Mouse (Mus musculus) frontal cortex, postnatal 10 days (tissue): ENCODE measurements at regions not wholly inside any gene's neighbourhood (a gene's known extent, or its start where the extent isn't known, plus 50 kb on each side); places are given as distances from the start of the nearest gene placed in this dataset.

Experiments used
- DNase-seq, 2 experiments: peaks; one replicate each; pipeline ENCODE4 v3.0.0; 2022; ENCODE audit warnings: low spot score in 2 of 2, mixed read lengths in 1 of 2

DNA sequence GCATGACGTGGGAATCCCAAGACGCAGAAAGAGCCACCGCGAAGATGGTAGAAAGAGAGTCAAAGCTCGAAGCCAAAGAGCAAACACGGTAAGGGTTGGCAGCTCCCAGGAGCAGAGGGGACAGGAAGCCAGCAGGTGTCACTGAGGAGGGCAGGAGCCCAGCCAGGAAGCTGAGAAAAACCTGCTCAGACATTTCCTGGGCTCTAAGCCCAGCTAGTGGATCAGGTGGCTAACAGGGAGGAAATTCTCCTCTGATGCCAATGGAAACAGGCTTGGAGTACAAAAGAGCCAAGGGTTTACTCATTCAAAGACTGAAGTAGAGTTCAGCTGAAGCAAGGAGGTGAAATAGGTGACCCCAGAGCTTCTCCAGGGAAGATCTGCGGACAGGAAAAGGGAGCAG lies 368.9 kb downstream of the Nkx6-1 start:
- no peak for DNase-seq

- no peak for DNase-seq
These were observed 370.8 kb downstream of the Nkx6-1 start for GRCm38 (mm10) chr5:101294031-101294430.

DNA sequence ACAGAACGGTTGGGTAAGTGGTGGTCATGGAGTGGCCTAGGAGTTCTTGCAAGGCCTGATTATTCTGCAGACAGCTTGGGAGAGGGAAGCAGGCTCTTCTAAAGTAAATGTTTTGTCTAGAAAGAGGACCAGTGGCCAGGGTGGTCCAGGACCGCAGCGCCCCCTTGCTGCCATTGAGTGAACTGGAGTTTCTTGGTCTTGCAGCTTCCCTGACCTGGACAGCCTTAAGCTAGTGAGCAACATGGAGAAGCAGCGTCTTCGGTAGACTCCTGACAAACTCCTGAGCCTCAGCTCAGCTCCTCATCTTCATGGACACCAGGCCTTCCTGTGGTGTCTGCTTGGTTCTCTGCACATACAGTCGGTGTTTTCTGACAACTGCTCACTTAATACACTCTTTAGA lies 376.4 kb downstream of the Nkx6-1 start:
- peak in 1 of 2 experiments; percentile 10 for DNase-seq

- no peak for DNase-seq
These were observed 378.9 kb downstream of the Nkx6-1 start for GRCm38 (mm10) chr5:101285941-101286340.

- DNase-seq: no peak
These were observed 405.0 kb downstream of the Gpat3 start for GRCm38 (mm10) chr5:101250474-101250873.

DNA sequence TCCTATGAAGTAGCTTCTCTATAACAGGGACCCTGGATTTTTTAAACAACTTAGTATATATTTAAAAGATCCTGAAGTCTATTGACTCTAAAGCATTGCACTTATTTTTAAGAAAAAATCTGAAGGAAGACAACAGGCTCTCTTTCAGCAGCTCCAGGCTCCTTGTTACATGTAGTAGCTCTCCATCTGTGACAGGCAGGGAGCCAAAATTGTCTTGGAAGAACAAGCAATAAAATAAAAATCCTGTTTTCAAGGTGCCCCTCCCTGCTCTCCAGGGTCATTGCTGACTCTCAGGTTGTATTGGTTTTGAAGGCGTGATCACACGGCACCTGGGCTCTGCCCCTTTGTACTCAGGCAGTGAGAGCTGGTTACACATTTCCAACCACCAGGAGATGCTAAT lies 397.1 kb downstream of the Gpat3 start:
- peak in 1 of 2 experiments; percentile 18 for DNase-seq

DNA sequence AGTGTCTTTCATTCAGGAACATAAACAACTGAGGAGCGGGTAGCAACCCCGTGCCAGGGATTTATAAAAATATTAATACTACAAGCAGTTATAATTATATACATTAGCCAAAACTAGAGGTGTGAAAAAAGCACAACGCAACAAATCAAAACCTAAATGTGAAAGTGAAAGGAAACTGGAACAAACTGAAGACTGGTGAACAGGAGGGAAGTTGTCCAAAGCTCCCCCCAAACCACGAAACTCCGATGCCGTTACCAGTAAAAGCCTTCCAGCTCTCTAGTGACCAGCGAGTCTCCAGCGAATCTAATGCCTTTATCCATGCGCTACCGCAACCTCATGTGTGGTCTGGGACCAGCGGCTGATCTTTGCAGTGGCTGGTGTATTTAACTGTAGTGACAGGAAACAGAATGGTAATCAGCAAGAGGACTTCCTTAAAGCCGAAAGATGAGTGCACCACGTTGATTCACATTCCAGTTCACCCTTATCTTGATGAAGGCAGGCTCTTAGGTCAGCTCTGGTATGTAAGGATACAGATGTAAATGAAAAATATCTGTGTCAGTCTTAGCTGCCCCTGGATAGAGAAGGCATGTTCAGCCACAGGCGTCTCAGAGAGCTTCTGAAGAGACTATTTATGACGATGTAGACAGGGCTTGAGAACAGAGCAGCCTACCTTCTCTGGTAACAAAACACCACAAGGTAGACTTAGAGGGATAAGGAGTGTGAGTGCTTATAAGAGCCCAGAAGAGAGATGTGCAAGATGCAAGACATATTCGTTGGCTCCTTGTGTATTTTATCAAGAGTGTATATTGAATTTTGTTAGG lies 394.0 kb downstream of the Gpat3 start:
- DNase-seq: no peak

DNA sequence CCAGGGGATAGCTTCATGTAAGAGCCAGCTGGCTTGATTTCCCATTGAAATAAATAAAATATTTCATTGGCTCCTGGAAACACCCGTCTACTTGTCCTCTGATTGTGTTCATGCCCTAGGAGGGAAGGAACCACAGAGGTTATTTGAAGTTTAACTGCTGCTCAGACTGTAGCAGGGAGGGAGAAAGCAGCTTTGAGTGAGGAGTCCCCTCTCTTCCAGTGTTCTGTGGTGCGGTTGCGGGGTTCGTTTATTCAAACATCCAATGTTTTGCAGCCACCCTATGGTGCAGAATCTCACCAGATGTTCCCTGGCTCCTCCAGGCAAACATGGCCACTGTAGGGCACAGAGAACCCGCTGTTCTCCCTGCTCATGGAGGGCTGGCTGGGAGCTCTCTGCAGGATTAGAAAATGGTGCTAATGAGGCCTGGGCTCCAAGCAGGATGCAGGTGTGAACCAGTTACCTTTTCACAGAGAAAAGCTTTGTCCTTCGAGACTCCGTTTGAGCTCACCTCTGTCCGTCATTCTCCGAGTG lies 390.7 kb downstream of the Gpat3 start:
- DNase-seq: no peak

DNA sequence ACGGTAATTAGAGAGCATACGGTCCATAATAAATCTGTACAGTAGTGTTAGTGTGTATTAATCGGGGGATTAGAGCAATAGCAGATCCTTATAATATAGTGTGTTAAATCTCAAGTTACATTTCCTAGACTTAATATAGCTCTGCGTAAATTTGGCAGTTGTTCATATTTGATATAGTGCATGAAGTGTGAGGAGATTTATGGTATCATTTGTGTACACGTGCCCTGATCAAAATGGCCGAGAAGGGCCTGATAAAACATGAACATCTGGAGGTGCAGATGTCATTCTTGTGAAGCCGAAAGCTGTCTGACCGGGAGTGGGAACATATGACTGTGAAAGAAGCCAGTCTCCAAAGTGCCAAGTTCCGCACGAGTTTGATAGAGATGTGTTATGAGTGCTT lies 376.9 kb downstream of the Gpat3 start:
- DNase-seq: no peak

GRCm38 (mm10) chr5:101218082-101218481 lies 372.6 kb downstream of the Gpat3 start:
- DNase-seq: no peak

GRCm38 (mm10) chr5:101216837-101217571 lies 371.5 kb downstream of the Gpat3 start:
- no peak for DNase-seq

DNA sequence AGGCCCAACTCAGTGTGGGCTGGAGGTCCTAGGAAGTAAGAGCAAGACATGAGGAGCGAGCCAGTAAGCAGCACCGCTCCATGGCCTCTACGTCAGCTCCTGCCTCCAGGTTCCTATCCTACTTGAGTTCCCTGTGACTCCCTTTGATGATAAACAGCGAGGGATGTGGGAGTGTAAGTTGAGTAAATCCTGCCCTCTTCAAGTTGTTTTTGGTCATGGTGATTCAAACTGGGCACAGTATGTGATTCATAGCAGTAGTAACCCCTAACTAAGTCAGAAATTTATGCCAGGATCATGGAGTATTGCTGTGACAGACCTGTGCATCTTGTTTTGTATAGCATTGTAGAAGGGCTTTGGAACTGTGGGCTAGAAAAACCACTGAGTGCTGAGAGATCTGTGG lies 366.5 kb downstream of the Gpat3 start:
- DNase-seq: no peak

DNA sequence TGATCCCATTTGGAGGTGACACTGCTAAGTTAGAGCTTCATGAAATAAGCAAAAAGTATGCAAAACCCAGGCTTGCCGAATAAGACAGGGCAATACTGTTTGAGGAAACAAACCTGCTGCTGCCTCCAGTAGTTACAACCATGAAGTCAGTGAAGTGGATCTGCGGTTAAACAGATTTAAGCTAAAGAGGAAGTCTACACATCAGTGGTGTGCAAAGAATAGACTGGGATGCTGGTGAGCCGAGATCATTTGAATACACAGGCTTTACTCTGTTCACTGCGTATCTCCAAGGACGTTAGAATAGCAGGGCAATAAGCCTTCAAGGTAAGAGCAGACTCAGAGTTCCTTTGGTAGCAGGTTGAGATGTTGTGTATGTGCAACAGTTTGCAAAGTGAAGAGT lies 362.6 kb downstream of the Gpat3 start:
- no peak for DNase-seq

- no peak for DNase-seq
These were observed 350.0 kb downstream of the Gpat3 start for GRCm38 (mm10) chr5:101195501-101195900.

DNA sequence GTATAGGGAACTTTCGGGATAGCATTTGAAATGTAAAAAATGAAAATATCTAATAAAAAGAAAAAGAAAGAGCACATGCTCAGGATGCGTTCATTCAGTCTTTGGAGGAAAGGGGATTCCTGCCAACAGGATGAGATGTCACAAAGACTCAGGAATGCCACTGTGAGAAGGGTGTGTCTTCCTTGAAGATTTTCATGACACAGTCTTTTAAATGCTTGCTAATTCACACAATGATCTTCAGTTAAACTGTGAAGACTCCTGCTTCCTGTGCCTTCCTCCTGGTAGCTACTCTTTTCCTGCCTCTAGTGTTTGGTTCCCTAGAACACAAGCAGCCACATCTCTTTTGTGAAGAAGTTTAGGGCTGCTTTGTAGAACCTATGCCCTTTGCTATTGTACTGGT lies 345.5 kb downstream of the Gpat3 start:
- no peak for DNase-seq

- no peak for DNase-seq
These were observed 327.7 kb downstream of the Gpat3 start for GRCm38 (mm10) chr5:101173183-101173582.

DNA sequence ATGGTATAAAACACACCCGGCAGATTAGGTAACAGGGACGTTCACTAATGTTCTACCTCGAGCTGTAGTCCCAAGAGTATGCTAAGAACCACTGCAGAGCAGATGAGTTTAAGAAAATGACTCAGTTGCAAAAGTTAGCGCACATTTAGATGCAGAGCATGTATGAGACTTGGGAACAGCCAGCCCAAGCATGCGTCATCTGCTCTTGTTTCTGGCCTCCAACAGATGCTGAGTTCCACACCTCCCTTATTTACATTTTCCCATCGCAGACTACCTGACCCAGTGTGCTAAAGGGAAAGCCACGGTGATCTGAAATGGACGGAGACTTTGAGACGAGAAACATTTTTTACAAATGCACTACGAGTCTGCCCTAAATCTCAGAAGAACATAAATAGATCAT lies 327.3 kb downstream of the Gpat3 start:
- no peak for DNase-seq

DNA sequence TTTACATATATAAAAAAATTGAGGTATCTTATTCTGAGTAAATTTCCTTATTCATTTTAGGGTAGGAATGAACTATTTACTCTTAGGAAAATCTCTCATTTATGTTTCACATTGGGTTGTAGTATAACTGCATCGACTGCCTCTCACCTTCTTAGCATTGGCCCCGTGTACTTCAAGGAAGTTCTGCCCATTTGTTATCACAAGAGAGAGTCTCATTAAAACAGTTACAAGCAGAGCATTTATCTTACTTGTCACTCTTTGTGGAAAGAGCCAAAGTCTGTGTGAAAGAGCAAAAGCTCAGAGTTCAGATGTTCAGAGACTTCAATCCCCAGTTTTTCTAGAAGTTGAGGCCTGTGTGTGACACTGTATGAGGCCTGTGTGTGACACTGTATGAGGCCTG lies 323.6 kb downstream of the Gpat3 start:
- no peak for DNase-seq

DNA sequence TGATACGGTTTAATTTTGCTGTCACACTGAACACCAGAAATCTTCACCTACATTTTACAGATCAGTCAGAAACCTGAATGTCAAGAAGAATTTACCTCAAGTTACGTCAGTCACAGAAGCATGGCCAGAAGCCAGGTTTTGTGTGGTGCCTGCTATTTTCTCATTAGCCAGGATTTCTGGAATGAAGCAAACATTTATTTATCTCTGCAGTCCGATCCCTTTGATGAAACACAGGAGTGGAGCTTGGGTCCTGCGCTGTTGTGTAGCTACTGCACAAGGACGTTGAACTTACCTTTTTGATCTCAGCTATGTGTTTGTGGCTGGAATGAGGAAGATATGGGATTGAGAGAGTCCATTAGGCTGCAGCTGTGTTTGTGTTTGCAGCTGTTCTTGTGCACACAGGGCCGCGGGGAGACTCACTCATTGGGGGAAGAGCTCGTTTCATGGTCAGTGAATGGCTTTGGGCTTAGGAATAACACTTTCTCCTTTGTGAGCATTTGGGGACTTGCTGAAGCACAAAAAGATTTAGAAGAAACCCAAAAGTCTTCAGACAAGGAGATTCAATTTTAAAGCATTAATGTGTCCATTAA lies 318.2 kb downstream of the Gpat3 start:
- DNase-seq: no peak

- no peak for DNase-seq
These were observed 317.6 kb downstream of the Gpat3 start for GRCm38 (mm10) chr5:101163112-101163511.

GRCm38 (mm10) chr5:101157416-101157815 lies 311.9 kb downstream of the Gpat3 start:
- no peak for DNase-seq

GRCm38 (mm10) chr5:101146345-101146744 lies 300.8 kb downstream of the Gpat3 start:
- DNase-seq: no peak
